Mouse (Mus musculus): ENCODE measurements around the gene Crebzf. TPM values are rescaled to one million over a fixed set of nuclear protein-coding genes. Genes with fewer than 3 reads are reported as not detected.

Gene Crebzf
- polyA plus RNA-seq, 1 experiment from 2014 or later = 27.8 TPM

DNA sequence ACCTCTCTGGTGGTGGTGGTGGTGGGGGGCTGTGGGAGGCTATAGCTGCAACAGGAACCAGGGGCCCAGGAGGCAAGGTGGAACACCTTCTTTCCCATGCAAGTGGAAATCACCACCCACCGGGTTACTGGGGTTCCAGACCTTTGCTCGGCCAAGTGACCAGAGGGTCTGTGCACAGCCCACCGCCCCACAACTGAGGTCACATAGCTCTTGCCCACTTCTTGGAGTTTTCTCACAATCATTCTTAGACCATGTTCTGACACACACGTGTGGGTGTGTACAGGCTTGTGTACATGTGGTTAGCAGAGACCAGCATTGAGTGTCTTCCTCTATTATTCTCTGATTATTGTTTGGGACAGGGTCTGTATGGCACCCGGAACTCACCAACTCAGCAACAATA is 18.9 kb downstream of the Crebzf start:
- ATAC-seq = no peak
- Histone ChIP-seq H3K4me3 (ENCODE audit: low read depth, low read length) (no peak overlapping the region), H3K4me1 (ENCODE audit: control insufficient read depth, insufficient read depth, low read length) (peaks cover 6% of the 10 kb centered on the region), H3K36me3 (ENCODE audit: control insufficient read depth, insufficient read depth, low read length) (no peaks in the 10 kb centered on the region), H3K9me3 (replicated peaks; ENCODE audit: control insufficient read depth, low read length, poor library complexity, severe bottlenecking) (no peaks in the 10 kb centered on the region), H3K4me2 (ENCODE audit: low read length) (no peak overlapping the region), H3K27me3 (ENCODE audit: control insufficient read depth, insufficient read depth, low read depth, low read length) (no peaks in the 10 kb centered on the region), H3K9ac (ENCODE audit: low read depth, low read length) (no peak overlapping the region), H3K27ac (ENCODE audit: low read length) (no peak overlapping the region)
- 95% methylated on average over 5 of the region's 5 CpGs for WGBS

DNA sequence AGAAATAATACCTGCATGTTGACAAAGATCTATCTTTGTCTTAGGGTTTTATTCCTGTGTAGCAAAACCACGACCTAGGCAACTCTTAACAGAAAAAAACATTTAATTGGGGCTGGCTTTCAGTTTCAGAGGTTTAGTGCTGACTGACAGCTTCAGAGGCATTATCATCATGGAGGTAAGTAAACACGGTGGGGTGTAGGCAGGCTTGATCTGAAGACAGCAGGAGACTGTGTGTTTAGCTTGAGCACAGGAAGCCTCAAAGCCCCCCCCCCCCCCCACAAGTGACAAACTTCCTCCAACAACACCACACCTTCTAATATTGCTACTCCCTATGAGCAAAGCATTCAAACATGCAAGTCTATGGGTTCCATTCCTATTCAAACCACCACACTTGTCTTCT is 31.0 kb downstream of the Crebzf start:
- no peaks in the 10 kb centered on the region for H3K27me3 ChIP-seq (ENCODE audit: control insufficient read depth, insufficient read depth, low read depth, low read length)
- no peak overlapping the region for H3K27ac ChIP-seq (ENCODE audit: low read length)
- H3K4me3 ChIP-seq (ENCODE audit: low read depth, low read length) = no peak overlapping the region
- no peak overlapping the region for H3K9ac ChIP-seq (ENCODE audit: low read depth, low read length)
- 71% methylated on average over 2 of the region's 2 CpGs for WGBS
- peaks cover 2% of the 10 kb centered on the region; the same call in 1 of the 2 replicates for H3K36me3 ChIP-seq (ENCODE audit: control insufficient read depth, insufficient read depth, low read length)
- ATAC-seq = no peak
- no peak overlapping the region for H3K4me2 ChIP-seq (ENCODE audit: low read length)
- H3K9me3 ChIP-seq (replicated peaks; ENCODE audit: control insufficient read depth, low read length, poor library complexity, severe bottlenecking) = no peaks in the 10 kb centered on the region
- peaks cover 18% of the 10 kb centered on the region for H3K4me1 ChIP-seq (ENCODE audit: control insufficient read depth, insufficient read depth, low read length)

DNA sequence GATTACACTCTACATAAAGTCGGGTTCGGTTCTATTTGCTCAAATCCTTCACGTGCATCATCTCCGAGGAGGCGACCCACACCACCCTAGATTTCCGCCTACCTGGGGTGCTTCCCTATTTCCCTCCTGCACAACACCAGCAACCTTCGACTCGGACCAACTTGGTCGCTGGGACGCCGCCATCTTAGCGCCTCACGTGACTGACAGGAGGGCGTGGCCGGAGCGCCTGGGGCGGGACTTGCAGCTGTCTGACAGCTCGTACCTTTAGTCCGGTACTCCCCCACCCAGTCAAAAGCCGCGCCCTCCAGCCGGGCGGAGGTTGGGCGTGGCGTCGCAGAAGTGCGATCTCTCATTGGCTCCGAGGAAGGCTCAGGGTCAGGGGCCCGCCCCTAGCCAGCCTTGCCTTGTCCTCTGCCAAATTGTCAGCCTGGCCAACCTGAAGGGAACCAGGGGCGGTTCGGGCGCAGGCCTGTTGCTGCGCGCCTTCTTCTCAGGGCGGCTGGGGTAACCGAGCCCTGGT is 33.3 kb downstream of the Crebzf start, which contains the start of gene Tmem126b:
Gene Tmem126b, minus strand, starts transcription at position 209 of the 520 bp plus-strand sequence.
- no peaks in the 10 kb centered on the region for H3K27me3 ChIP-seq (ENCODE audit: control insufficient read depth, insufficient read depth, low read depth, low read length)
- H3K27ac ChIP-seq (ENCODE audit: low read length) = peak within 1 kb of the TSS; percentile 96
- H3K9me3 ChIP-seq (replicated peaks; ENCODE audit: control insufficient read depth, low read length, poor library complexity, severe bottlenecking) = no peaks in the 10 kb centered on the region
- under 1% methylated on average over 36 of the region's 36 CpGs for WGBS
- peak within 1 kb of the TSS; percentile 89 for H3K9ac ChIP-seq (ENCODE audit: low read depth, low read length)
- H3K36me3 ChIP-seq (ENCODE audit: control insufficient read depth, insufficient read depth, low read length) = no peaks in the 10 kb centered on the region
- peak within 1 kb of the TSS; percentile 86 for H3K4me2 ChIP-seq (ENCODE audit: low read length)
- ATAC-seq = peak; percentile 100
- peak within 1 kb of the TSS; percentile 71 for H3K4me3 ChIP-seq (ENCODE audit: low read depth, low read length)
- H3K4me1 ChIP-seq (ENCODE audit: control insufficient read depth, insufficient read depth, low read length) = peaks cover 18% of the 10 kb centered on the region

DNA sequence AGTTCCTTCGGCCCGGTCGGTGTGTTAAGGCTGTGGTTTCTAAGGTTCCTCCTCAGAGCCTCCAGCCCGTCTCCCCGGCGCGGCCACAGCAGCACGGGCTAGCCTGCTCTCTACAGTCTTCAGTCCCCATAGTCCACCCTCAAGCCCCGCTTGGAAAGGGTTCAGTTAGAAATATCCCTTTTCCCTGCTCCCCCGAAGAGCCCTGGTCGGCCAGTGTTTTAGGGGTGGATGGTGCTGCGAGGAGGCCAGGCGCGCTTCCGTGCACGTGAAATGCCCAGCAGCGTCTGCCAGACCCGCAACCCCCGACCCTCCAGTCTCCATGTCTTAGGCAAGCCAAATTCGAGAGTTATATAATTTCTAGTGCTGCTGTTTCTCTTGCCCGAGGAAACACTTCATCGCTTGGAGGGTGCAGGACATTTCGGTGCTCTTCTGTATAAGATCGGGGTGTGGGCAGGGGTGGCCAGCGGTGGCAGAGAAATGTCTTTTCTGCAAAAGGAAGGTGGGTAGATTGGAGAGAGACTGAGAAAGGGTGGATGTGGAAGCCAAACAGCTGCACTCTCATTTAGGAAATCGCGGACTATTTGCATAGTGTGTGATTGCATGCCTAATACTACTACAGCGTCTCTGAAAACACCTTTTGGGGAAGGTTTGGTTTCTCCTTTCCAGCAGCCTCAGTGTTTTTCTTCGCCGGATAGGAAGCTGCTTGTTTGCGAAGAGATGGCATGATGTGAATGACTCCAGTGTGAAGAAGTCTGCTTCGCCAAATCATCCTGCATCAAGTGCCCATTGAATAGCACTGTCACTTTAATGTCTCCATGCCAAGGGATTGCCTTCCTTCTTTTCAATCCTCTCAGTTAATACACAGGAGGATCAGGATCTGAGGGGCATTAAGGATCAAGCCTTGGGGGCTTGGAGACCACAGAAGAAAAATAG is 34.0 kb downstream of the Crebzf start, which contains the start of gene Dlg2:
Gene Dlg2, plus strand, starts transcription at position 360 of the 933 bp plus-strand sequence.
- Histone ChIP-seq H3K27ac (ENCODE audit: low read length) (peak within 1 kb of the TSS; percentile 96), H3K4me1 (ENCODE audit: control insufficient read depth, insufficient read depth, low read length) (peaks cover 18% of the 10 kb centered on the region), H3K9me3 (replicated peaks; ENCODE audit: control insufficient read depth, low read length, poor library complexity, severe bottlenecking) (no peaks in the 10 kb centered on the region), H3K4me2 (ENCODE audit: low read length) (peak within 1 kb of the TSS; percentile 86), H3K36me3 (ENCODE audit: control insufficient read depth, insufficient read depth, low read length) (no peaks in the 10 kb centered on the region), H3K9ac (ENCODE audit: low read depth, low read length) (peak within 1 kb of the TSS; percentile 89), H3K4me3 (ENCODE audit: low read depth, low read length) (peak within 1 kb of the TSS; percentile 71), H3K27me3 (ENCODE audit: control insufficient read depth, insufficient read depth, low read depth, low read length) (no peaks in the 10 kb centered on the region)
- peak; percentile 85 for ATAC-seq
- WGBS = under 1% methylated on average over 32 of the region's 32 CpGs

GRCm38 (mm10) chr7:90482607-90483006 is 40.1 kb downstream of the Crebzf start:
- H3K9me3 ChIP-seq (replicated peaks; ENCODE audit: control insufficient read depth, low read length, poor library complexity, severe bottlenecking) = no peaks in the 10 kb centered on the region
- peaks cover 1% of the 10 kb centered on the region; the same call in 1 of the 2 replicates for H3K4me1 ChIP-seq (ENCODE audit: control insufficient read depth, insufficient read depth, low read length)
- WGBS = 93% methylated on average over 2 of the region's 2 CpGs
- no peak overlapping the region for H3K4me2 ChIP-seq (ENCODE audit: low read length)
- no peak overlapping the region for H3K9ac ChIP-seq (ENCODE audit: low read depth, low read length)
- H3K4me3 ChIP-seq (ENCODE audit: low read depth, low read length) = no peak overlapping the region
- ATAC-seq = no peak
- no peaks in the 10 kb centered on the region for H3K36me3 ChIP-seq (ENCODE audit: control insufficient read depth, insufficient read depth, low read length)
- no peaks in the 10 kb centered on the region for H3K27me3 ChIP-seq (ENCODE audit: control insufficient read depth, insufficient read depth, low read depth, low read length)
- no peak overlapping the region for H3K27ac ChIP-seq (ENCODE audit: low read length)

Other genes with a start within 250 kb of the Crebzf start
- not detected in 2 replicates for gene Ccdc83, start 177.0 kb upstream of the Crebzf start, polyA plus RNA-seq (2015; fragmentation: Nextera tagmentation; extraction: Ambion mirVana)
- gene Sytl2, start 140.5 kb upstream of the Crebzf start, polyA plus RNA-seq (2015; fragmentation: Nextera tagmentation; extraction: Ambion mirVana) = 8.4 and 8.7 TPM in 2 replicates
- gene Ccdc89, start 16.2 kb upstream of the Crebzf start, polyA plus RNA-seq (2015; fragmentation: Nextera tagmentation; extraction: Ambion mirVana) = 2.1 and 2.4 TPM in 2 replicates
- gene Tmem126a, start 14.5 kb downstream of the Crebzf start, polyA plus RNA-seq (2015; fragmentation: Nextera tagmentation; extraction: Ambion mirVana) = 126 and 128 TPM in 2 replicates
- gene Tmem126b, start 33.3 kb downstream of the Crebzf start, polyA plus RNA-seq (2015; fragmentation: Nextera tagmentation; extraction: Ambion mirVana) = 46.0 and 47.9 TPM in 2 replicates
- gene Dlg2, start 33.9 kb downstream of the Crebzf start, polyA plus RNA-seq (2015; fragmentation: Nextera tagmentation; extraction: Ambion mirVana) = 27.1 and 28.8 TPM in 2 replicates